Mouse (Mus musculus): ENCODE measurements around the gene Cyb5r1.

The Cyb5r1 gene

DNA sequence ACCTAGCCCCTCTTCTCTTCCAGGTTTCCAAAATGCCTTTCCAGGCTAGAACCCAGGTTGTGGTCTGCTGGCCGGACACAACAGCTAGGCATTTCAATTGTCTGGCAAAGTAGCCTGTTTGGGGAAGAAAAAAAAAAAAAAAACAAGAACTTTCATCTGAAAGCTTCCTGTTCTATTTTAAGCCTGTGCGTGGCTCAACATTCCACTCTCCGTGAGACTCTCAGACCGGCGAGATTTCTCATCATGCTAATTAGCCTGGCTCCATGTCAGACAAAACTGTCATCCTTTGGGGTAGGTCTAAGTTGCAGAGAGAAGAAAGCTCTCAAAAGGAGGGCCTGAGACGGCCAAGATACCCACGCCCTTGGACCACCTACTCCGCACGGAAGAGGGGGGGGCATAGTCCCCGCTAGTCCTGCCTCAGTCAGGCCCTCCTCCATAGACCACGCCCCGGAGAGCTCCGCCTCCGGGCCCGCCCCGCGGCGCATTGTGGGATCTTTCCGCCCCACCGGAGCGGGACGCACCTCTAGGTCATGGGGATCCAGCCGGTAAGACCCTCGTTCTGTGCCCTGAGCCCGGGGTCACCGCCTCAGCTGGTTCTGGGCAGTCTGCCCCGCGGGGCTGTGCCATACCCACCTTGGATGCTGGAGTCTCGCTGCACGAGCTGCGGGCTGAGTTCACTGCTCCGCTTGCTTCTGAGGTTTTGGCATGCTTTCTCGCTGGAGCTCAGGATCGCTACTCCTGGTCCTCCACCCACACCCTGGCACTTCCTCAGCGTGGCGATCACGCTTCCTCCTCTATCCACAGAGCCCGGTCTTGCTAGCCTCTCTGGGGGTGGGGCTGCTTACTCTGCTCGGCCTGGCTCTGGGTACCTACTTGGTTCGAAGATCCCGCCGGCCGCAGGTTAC is at the start of gene Cyb5r1:
Gene Cyb5r1 (plus strand): TSS at position 51 of the 905 bp plus-strand sequence.
- DNase-seq (ENCODE audit: low spot score): peak; percentile 92

DNA sequence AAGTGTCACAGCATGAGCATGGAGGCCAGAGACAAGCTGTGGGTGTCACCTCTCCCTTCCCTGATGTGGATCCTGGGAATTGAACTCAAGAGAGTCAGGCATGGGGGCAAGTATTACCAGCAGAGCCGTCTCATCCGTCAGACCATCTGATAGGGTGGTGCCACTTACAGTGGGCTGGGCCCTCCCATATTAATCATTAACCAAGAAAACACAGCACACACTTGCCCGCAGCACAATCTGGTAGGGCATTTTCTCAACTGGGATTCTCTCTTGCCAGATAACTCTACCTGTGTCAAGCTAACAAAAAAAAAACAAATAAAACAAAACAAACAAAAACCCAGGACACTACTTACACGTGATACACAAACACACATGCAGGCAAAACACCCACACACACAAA is 47.9 kb upstream of the Cyb5r1 start:
- DNase-seq (ENCODE audit: low spot score): peak; percentile 39

DNA sequence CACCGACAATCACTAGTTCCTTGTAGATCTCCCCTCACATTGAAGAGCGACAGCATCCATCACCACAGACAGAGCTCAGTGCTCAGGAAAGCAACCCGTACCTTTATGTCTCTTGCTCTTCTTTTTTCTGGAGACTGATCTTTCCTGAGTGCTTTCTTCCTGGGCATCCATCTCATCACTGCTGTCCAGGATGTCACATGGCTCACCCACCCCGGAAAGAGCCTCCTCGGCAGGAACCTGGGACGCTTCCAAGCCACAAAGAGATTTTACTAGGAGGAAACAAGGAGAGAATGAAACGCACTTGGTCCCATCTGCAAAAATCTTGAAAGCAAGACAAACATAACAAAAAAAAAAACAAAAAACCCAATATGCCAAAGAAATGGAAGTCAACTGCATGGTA is 44.7 kb upstream of the Cyb5r1 start:
- no peak for DNase-seq (ENCODE audit: low spot score)

DNA sequence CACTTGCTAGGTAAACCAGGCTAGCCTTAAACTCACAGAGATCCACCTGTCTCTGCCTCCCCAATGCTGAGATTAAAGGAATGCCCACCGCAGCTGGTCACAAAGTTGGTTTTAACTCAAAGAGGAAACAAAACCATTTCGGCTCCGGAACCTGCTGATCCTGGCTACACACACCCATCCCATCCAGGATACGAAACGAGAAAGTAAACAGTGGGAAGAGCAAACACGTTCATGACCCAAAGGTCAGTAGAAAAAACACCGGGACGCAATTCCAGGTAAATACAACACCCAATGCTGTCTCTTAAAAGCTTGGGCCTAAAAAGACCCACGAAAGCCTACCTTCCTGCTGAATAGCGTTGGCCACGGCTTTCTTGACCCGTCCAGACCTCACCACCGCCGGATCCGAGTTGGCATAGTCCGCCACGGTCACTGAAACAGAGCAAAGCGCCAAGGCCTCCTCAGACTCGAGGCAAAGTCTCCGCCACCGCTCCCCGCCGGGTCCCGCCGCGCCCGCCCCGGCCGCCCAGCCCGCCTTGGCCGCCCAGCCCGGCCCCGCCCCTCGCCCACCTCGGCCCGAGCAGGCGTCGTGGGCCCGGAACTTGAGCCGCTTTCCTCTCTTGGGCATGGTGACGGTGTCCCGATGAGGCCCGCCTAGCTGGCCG is 44.0 kb upstream of the Cyb5r1 start:
- no peak for DNase-seq (ENCODE audit: low spot score)

DNA sequence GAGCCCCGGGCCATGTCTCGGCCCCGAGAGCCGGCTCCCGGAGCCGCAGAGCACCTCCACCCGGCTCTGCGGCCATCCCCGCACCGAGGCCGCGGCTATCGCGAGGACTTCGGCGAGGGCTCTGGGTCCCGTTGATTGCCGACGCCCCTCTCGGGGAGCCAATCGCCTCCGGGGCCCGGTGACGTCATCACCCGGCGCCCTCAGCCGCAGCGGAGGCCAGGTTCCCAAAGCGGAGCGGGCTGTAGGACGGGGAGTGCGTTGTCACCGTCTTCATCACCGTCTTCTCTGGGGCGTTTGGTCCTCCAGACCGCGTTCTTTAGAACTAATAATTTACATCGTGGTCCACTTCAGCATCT is 43.5 kb upstream of the Cyb5r1 start, which contains the start of gene Tmem183a:
Gene Tmem183a (minus strand): TSS at position 123 of the 356 bp plus-strand sequence.
- peak; percentile 93 for DNase-seq (ENCODE audit: low spot score)

DNA sequence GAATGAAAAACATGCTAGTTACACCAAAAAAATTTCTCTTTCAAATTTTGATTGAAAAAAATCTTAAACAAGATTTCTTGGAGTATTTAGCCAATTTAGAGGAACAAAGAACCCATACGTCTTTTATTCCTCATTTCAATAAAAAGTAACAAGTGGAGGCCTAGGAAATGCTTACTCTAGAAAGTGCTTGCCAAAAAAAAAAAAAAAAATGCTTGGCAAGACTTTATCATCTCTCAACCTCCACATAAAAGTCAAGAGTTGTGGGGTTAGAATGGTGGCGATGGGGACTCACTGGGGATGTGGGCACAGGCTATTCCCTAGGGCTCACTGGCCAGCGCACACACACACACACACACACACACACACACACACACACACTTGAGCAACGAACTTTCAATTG is 42.2 kb upstream of the Cyb5r1 start:
- no peak for DNase-seq (ENCODE audit: low spot score)

DNA sequence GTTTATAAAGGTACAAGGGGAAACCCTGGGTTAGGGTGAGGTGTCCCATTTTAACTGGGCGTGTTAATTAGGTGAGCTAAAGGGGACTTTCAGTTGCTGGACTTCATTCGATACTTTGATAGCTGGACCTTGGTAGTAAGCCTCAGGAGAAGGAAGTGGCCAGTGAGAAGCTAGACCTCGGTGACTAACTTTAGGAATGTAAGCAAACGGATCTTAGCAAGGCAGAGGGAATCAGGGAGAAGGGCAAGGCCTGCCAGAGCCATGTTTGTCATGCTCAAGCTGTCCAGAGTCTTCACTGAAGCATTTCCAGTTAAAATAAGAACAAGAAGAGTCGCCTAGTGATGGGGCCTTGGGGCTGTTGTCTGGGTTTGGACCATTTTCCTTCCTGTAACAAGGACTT is 39.9 kb upstream of the Cyb5r1 start:
- no peak for DNase-seq (ENCODE audit: low spot score)

DNA sequence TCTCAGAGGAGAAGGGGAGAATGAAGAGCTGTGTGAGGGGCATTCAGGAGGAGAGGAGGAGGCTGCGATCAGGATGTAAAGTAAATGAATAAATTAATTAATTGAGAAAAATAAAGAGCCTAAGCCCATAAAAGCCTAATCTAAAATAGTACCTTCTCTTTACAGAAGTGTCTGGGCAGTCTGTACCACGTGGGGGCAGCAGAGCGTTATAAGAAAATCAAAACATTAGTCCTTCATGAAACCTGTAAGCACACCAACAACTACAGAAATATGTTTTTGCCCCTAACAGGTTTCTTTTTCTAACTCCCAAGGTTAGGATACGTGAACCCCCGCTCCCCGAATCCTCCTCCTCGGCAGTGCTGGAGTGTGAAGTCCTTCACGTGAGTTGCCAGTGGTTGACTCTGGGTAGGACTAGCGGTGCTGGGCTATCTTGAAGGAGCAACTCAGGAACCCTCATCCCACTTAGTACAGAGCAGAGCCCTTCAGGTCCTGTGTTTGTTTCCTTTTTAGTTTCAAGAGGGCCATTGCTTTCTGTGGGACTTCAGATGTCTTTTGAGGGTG is 36.5 kb upstream of the Cyb5r1 start:
- peak; percentile 34 for DNase-seq (ENCODE audit: low spot score)

DNA sequence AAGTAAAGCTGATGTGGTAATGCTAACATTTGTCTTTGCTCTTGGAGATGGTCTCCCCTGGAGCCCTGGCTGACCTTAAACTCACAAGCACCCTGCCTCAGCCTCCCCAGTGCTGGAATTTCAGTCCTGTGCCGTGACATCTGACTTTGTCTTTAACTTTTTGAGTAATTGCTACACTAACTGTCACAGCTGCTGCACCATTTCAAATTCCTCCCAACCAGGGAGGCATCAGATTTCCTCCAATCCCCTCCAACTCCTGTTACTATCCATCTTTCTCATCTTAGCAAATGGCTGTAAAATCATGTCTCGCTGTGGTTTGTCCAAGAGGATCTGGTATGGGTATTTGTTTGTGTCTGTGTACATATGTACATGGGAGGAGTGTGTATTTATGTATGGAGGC is 31.2 kb upstream of the Cyb5r1 start:
- DNase-seq (ENCODE audit: low spot score): no peak

DNA sequence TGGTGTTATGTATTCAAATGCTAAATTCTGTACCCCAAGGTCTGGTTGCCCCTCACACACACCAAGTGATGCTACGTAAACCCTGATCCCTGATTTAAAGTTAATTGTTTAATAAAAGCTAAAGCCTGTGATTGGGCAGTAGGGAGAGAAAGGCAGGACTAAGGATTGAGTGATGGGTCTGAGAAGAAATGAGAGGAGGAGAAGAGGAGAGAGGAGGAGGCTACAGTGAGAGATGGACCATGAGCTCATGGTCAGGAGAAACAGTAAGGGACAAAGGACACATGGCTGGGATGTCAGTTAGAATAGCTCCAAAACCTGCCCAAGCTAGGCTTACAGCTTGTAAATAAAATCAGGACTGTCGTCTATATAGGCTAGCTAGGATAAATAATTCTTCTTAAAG is 24.3 kb upstream of the Cyb5r1 start:
- no peak for DNase-seq (ENCODE audit: low spot score)

DNA sequence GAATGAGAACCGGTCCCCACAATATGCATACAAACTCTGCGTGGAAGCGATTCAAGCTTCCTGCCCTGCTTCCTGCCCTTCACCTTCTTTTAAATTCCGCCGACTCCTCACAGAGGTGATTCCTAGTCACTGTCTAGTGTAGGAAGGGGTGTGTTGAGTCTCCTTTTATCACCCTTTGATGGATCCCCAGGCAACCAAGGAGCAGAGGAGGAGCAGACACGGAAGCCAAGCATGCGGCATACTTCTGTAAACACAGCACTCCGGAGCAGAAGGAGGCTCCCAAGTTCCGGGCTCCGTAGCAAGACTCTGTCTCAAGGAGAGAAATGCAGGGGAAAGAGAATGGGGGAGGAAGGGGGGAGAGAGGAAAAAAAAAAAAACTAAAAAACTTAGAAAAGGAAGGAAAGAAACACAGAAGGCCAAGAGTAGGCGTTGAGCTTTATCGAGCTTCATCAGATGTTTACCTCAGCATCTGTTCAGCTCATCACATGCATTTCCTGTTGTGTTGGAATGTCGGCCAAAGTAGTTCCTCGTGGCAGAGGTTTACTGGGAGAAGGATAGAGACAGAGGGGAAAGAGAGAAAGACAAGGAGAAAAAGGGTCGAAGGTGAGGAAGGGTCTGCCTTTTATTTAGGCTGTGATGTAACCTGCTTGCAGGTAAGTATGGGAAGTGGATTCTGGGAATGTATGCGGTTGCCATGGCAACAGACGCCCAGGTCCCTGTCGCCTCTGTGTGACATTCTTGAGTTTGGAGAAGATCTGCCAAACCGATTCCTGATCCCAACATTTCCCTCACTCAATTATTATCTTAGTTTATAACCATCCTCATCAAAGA is 23.3 kb upstream of the Cyb5r1 start:
- peak; percentile 35 for DNase-seq (ENCODE audit: low spot score)

DNA sequence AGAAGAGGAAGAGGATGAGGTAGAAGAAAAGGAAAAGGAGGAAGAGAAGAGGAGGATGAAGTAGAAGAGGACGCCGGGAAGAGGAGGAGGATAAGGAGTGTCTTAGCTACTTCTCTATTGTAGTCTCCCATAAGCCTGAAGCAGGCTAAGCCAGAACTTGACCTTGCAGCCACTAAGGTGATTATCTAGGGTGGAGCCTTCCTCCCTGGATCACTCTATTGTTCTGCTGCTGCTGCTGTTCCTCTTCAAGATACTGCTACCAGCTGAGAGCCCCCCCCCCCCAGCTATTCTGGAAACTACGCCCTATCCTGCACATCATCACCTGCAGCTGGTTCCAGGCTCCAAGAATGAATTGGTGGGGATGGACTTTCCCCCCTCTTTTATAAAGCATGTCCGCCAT is 20.8 kb upstream of the Cyb5r1 start:
- DNase-seq (ENCODE audit: low spot score): no peak

DNA sequence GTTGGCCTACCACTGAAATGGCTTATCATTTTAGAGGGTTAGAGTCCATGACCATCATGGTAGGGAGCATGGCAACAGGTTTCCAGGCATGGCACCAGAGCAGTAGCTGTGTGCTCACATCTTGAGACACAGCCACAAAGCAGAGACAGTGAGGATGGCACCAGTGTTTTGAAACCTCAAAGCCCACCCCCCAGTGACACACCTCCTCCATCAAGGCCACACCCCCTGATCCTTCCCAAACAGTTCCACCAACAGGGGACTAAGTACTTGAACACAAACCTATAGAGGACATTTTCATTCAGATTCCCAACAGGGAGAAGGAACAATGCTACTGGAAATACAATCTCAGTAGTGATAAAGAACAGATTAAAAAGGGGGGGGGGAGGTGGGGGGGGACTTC is 20.2 kb upstream of the Cyb5r1 start:
- DNase-seq (ENCODE audit: low spot score): no peak

DNA sequence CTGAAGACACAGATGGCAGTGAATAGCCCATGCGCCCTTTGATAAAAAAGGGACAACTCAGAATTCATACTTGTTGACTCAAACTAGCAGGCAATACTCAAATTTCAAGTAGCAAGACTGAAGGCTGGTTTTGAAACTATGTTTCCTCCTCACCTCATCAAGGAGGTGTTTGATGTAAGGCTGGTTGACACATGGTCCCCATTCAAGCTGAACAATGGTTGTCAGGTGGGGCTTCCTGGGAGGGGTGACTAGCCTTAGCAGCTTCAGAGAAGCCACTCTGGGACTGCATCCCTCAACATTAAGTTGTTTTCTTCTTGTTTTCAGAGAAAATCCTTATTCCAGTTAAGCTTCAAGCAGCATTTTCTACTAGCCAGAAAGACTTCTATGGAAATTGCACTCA is 19.7 kb upstream of the Cyb5r1 start, which contains the start of gene 4933406M09Rik:
Gene 4933406M09Rik (plus strand): TSS at position 275 of the 400 bp plus-strand sequence.
- DNase-seq (ENCODE audit: low spot score): no peak

DNA sequence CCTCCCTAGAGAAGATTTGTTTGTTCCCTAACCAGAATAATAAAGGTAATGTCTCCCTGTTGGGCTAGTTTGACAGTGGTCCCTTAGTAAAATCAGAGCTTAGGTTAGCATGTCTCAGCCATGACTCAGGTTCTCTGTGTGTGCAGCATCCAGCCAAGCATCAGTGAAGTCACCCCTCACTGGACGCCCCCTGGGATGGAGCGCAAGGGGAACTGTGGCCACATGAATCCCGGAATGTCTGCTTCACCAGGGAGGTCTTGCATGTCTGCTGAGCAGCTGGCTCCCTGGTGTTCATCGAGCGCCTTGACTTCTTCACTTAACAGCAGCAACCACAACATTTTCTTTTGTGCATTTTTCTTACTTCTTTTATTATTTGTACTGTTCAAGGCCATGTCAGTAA is 11.5 kb upstream of the Cyb5r1 start:
- DNase-seq (ENCODE audit: low spot score): no peak

DNA sequence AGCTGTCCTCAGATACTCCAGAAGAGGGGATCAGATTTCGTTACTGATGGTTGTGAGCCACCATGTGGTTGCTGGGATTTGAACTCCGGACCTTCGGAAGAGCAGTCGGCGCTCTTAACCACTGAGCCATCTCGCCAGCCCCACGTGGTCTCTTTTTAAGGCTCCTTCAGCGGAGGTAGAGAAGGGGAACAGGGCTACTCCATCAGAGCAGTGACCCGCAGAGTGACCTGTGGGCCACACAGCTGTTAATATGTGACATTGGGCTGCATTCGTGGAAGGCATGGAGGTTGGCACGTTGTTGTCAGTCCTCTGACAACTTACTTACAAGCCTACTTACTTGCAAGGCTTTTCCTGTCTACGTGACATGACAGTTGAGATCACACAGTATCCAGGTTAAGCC is 7.1 kb upstream of the Cyb5r1 start:
- no peak for DNase-seq (ENCODE audit: low spot score)

DNA sequence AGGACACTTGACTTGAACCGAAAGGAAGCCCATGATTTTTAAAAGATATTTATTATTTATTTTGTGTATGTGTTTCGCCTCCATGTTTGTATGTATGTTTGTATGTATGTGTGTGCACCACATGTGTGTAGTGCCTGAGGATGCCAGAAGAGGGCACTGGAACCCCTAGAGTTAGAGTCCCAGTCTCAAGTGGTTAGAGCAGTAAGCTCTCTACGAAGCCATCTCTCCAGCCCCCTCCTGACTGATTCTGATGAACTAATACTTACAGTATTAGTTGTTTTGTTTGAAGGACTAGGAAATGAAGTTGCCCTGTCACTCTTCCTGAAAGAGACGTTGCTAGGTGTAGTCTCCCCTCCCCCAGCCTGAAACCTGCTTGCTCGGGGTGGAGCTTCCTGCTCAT is 5.6 kb upstream of the Cyb5r1 start:
- DNase-seq (ENCODE audit: low spot score): no peak

DNA sequence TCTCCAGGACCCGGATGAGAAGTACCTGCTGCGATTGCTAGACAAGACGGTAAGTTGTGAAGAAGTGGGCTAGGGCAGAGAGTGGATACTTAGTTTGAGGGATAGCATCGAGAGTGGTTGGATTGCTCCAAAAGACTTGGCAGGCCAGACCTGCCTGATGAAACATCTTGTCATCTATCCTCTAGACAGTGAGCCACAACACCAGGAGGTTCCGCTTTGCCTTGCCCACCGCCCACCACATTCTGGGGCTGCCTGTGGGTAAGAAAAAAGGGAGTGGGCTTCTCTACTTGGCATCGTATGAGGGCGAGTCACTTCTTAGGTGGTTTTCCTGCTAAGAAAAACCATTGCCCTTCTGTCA is 1.0 kb downstream of the Cyb5r1 start:
- no peak for DNase-seq (ENCODE audit: low spot score)

DNA sequence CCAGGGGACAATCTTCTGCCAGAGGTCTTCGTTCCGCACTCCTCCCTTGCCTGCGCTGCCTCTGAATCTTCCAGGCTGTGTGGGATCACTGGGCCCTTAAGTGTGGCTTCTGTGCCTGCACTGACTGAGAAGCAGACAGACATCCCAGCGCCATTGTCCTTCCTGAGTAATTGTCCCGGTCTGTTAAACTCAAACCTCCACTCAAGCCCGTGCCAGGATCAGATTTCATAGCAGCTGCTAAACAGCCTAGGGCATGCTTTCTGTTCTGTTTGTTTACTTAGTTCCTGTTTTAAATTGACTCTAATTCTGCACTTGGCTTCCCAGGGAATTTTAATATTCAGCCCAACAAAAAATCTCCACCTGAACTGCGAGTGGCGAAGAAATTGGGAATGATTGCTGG is 2.7 kb downstream of the Cyb5r1 start:
- no peak for DNase-seq (ENCODE audit: low spot score)

DNA sequence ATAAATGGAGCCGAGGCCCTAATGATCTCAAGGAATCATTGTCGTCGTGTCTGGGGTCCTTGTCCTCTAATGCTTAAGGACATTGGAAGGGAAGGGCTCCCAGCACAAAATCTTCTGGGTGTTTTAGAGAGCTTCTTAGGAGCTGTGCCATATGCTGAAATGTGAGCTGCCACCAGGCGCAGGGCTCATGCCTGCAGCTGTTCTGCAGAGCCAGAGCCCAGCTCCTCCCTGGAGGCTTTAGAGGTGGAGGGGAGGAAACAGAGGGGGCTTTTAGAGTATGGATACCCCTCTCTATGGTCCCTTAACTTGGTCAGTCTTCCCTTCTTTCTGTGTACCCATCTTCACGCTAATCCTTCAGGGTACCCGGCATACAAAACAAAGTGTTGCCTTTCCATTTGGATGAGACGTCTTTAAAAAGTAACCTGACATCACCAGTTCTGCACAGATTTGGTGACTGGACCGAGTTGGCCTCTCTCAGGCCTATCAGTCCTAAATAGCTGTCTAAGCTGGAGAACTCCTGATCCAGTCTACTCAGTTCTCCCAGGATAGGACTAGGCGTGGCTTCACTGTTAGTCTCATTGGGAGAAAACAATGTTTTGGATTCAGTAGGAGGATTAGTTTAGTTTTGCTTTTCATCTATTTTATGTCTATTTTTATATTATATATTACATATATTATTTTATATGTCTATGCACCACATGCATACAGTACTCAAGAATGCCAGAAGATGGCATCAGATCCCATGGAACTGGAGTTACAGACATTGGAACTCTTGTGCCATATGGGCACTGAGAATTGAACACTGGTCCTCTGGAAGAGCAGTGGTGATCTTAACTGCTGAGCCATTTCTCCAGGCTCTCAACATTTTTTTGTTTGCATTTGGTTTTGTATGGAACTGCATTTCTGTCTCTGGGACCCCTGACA is 6.6 kb downstream of the Cyb5r1 start:
- DNase-seq (ENCODE audit: low spot score): no peak

DNA sequence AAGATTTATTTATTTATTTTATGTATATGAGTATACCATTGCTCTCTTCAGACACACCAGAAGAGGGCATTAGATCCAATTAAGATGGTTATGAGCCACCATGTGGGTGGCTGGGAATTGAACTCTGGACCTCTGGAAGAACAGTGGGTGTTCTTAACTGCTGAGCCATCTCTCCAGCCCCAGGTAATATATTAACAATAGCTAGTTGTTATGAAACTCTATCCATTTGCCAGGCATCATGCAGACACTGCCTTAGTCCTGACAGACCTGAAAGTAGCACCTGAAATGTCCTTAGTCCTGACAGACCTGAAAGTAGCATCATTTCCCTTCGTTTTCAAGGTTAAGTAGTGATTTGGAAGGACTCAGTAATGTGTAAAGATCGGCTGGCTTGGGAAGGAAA is 8.7 kb downstream of the Cyb5r1 start:
- DNase-seq (ENCODE audit: low spot score): peak; percentile 40

Measured in yolk sac, embryonic 10.5 days (tissue).